Mouse (Mus musculus) heart, adult 2 months (tissue): ENCODE measurements at regions not wholly inside any gene's neighbourhood (a gene's known extent, or its start where the extent isn't known, plus 50 kb on each side); places are given as distances from the start of the nearest gene placed in this dataset.

Experiments used
- CTCF ChIP-seq: fragments of 200-600 bp; IDR thresholded peaks from 2 replicates; pipeline ENCODE4 v1.8.1; 2022; ENCODE audit warnings: antibody characterized with exemption, mild to moderate bottlenecking, moderate library complexity
- EP300 ChIP-seq: fragments of 200-500 bp; IDR thresholded peaks from 2 replicates; pipeline ENCODE4 v1.6.1; 2011; ENCODE audit warnings: low read depth, low read length, control low read depth; ENCODE audit not compliant: insufficient read depth
- POLR2A ChIP-seq: fragments of 200-500 bp; IDR thresholded peaks from 2 replicates; pipeline ENCODE4 v1.6.1; 2011; ENCODE audit warnings: mild to moderate bottlenecking, low read depth, low read length, control low read depth; ENCODE audit not compliant: insufficient read depth

GRCm38 (mm10) chr13:111055817-111056216, 199.0 kb upstream of the Actbl2 start:
- TF ChIP-seq CTCF: no peak
- TF ChIP-seq POLR2A: no peak
- TF ChIP-seq EP300: no peak
